Mouse (Mus musculus) bone marrow macrophage, adult 2 months (primary cell): ENCODE data around the gene Maml2. TPM values are rescaled to one million over a fixed set of nuclear protein-coding genes. Genes with fewer than 3 reads are reported as not detected.

ENCODE experiments used
- H3K27ac ChIP-seq: 2 replicates; pipeline ENCODE4 v1.5.1; 2012; ENCODE audit warnings: low read depth, low read length; ENCODE audit not compliant: insufficient read depth
- H3K4me1 ChIP-seq: 2 replicates; pipeline ENCODE4 v1.6.1; 2012; ENCODE audit warnings: low read length; ENCODE audit not compliant: control insufficient read depth, insufficient read depth
- H3K4me3 ChIP-seq: 2 replicates; pipeline ENCODE4 v1.5.1; 2012; ENCODE audit warnings: mild to moderate bottlenecking, low read length, moderate library complexity; ENCODE audit not compliant: insufficient read depth
- CTCF ChIP-seq: IDR thresholded peaks from 2 replicates; pipeline ENCODE4 v1.5.1; 2012; ENCODE audit warnings: low read depth, mild to moderate bottlenecking, low read length, moderate library complexity
- POLR2A ChIP-seq: IDR thresholded peaks from 2 replicates; pipeline ENCODE4 v1.6.1; 2012; ENCODE audit warnings: mild to moderate bottlenecking, low read depth, low read length, borderline replicate concordance
- polyA plus RNA-seq: library from polyadenylated mRNA; stranded (reverse); fragments of >200 nt; gene quantifications from 2 replicates; pipeline ENCODE4 v1.2.4, GENCODE M21; 2012; ENCODE audit not compliant: missing spikeins, insufficient read depth, insufficient read length

Gene Maml2
- polyA plus RNA-seq, 1 experiment: 9.3 TPM

DNA sequence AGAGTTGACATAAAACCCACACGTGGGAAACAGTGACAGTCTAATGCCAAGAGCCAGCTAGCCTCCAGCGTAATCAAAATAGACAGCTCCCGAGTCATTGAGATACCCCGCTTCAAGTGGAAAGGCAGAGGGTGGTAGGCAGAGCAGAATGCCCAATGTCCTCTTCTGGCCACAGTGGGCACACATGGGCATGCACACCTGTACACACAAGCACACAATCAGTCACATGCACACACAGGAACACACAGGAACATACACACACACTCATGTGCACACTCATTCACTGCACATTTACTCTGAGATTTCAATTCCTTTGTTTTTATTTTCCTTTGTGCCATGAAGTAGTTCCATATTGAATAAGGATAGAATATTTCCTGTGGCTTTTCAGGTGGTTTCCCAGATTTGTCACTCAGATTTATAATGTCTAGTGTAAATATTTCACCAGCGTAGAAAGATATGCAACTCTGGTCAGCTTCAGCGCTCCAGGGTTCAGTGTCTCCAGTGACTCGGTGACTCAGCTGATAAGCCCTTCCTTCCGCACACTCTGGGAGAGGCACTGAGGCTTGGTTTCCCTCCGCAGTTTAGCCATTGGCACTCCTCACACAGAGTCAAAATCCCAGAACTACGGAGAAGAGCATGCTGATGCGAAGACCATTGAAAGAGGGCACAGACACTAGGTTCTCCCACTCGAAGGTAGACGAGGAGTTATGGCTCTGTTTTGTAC lies 144.4 kb downstream of the Maml2 start:
- Histone ChIP-seq H3K4me3 (no peak overlapping the region), H3K4me1 (peaks cover 4% of the 10 kb centered on the region), H3K27ac (no peak overlapping the region)
- TF ChIP-seq CTCF (no peak), POLR2A (no peak)

DNA sequence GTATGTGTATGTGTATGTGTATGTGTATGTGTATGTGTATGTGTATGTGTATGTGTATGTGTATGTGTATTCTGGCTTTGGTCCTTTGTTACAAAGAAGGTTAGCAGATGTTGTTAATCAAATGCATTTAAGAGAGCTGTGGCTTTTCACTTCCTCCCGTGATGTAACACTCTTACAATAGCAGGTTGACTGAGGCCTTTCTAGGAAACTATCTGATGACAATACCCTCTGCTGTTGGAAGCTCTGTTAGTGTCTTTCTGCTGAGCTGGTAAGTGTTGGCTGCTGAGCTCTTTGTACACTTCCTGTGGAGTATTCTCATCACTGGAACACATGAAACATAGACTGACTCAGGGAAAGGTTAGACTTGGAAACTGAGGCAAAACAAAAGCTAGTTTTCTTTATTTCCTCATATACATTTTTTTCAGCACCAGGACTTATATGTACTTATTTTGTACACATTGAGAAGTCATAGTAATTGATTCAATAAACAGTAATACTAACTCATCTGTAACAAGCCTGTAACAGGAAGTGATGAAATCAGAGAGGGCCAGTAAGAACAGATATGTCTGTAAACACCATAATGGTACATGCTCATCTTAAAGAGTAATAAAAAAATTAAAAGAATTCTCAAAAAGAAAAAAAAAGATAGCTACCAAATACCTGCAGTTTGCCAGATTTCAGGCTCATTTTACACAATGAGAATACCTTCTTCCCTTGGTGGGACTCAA lies 145.9 kb downstream of the Maml2 start:
- no peak overlapping the region for H3K4me3 ChIP-seq
- H3K4me1 ChIP-seq: peaks cover 4% of the 10 kb centered on the region
- TF ChIP-seq CTCF: no peak
- TF ChIP-seq POLR2A: no peak

DNA sequence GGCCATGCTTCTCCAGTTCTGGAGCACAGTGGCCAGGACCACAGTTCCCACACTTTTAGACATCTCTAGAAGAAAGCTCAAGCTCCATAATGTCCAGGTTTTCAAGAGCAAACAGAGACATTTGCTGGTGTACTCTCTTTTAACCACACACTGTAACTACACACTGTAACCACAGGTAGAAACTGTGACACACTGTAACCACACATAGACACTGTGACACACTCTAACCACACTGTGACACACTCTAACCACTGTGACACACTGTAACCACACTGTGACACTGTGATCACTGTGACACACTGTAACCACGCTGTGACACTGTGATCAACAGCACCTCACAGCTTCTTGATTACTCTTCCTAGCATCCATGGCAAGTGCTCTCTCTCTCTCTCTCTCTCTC lies 148.5 kb downstream of the Maml2 start:
- H3K27ac ChIP-seq: no peak overlapping the region
- TF ChIP-seq POLR2A (no peak), CTCF (no peak)
- peaks cover 4% of the 10 kb centered on the region for H3K4me1 ChIP-seq
- no peak overlapping the region for H3K4me3 ChIP-seq

More for the DNA sequence above, 145.9 kb downstream of the Maml2 start:
- no peak overlapping the region for H3K27ac ChIP-seq

DNA sequence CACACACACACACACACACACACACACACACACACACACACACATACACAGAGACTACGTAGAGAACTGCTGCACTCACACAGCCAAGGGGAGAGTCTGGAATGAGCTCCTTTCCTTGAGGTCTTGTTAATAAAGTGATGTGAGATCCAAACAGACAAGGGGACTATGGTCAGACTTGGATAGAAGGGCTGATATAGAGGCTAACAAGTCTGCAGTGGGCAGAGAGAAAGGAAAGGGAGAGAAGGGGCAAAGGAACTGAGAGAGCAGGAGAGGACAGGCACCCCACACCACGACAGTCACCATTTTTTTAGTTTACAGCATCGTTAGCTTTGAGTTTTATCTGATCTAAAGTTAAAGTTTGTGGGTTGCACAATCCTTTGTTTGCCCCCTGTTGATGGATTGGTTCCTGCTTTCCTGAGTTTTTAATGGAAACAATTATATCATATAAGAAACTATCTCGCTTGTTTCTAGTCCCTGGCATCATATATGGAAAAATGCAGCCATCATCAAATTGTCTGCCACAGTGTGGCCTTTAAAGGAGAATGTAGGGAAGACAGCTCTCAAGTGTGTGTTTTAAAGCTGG lies 149.0 kb downstream of the Maml2 start, which contains the start of gene Gm17571:
Gm17571 (minus strand) TSS at position 51 of the 583 bp plus-strand sequence.
- Histone ChIP-seq H3K4me3 (no peak within 1 kb of the TSS), H3K4me1 (peaks cover 4% of the 10 kb centered on the region), H3K27ac (no peak within 1 kb of the TSS)
- no peak for TF ChIP-seq POLR2A
- TF ChIP-seq CTCF: no peak

DNA sequence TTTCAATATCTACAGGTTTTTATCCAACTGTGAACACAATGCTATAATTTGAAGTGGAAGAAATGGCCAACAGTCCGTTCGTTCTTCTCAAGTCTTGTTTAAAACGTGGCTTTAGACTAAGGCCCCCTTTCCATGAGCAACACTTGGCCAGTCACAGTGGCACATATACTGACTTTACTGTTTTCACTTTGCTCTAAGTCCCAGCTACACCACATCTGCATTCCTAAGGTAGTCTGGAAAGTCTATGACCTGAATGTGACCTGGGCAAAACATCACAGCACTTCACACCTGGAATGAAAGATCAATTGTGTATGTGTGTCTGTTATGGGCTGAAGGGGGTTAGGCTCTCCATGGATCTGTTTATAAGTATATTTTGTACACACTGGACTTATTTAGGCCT lies 151.0 kb downstream of the Maml2 start:
- no peak overlapping the region for H3K4me3 ChIP-seq
- no peak for TF ChIP-seq POLR2A
- TF ChIP-seq CTCF: no peak
- H3K27ac ChIP-seq: no peak overlapping the region
- H3K4me1 ChIP-seq: peaks cover 4% of the 10 kb centered on the region

DNA sequence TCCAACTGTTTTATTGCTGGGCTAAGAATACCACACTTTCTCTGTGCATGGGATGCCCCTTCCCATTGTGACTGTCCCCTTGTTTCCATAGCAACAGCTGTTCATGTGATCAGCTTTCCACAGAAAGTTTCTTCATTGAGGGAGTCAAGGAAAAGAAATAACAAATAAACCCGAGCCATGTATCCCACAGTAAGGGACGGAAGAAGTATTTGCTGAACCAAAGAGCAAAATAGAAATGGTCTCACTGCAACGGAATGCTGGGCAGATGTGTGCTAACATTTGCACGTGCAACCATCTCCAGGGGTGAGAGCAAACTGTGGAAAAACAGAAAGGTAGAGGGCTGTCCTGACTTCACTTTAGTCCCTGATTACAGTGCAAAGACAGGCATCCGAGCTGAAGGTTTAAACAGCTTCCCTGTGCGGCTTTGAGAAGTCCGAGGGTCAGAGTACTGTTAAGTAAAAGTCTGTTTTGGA lies 156.9 kb downstream of the Maml2 start:
- no peak overlapping the region for H3K27ac ChIP-seq
- H3K4me3 ChIP-seq: no peak overlapping the region
- TF ChIP-seq CTCF: no peak
- TF ChIP-seq POLR2A: no peak
- no peaks in the 10 kb centered on the region for H3K4me1 ChIP-seq

DNA sequence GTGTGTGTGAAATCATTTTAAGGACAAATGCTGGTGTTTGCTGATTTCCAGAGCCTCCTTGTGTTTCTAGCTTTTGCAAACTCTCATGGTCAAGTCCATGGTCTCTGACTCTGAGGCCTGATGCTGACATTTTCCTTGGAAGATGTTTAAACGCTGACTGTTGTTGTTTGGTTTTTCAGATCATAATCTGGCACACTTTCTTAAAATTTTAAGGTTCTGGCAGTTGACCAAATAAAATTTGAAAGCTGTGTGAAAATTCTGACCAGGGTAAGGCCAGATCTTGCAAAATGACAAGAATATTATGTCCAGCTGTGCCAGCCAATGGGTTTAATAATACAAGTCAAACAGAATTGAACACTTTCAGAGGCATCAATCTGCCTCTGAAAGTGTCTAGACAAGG lies 157.5 kb downstream of the Maml2 start:
- Histone ChIP-seq H3K4me1 (no peaks in the 10 kb centered on the region), H3K27ac (no peak overlapping the region), H3K4me3 (no peak overlapping the region)
- no peak for TF ChIP-seq CTCF
- no peak for TF ChIP-seq POLR2A

DNA sequence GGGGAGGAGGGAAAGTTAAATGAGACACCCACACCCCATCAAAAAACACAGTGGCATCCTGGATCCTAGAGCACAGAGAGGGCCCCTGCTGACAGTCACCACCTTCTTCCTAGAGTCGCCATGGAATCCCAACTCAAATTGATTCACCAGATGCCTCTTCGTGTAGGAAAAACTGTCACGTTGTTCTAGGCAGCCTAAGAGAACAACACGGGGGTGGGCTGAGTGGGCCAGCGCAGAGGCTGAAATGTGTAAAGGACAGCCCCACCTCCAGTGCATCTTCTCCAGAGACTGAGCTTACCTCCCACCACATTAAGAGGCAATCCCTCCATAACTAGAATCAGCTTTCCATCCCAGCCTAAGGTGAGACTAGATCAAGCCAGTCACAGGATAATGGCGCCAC lies 160.0 kb downstream of the Maml2 start:
- Histone ChIP-seq H3K27ac (no peak overlapping the region), H3K4me3 (no peak overlapping the region), H3K4me1 (no peaks in the 10 kb centered on the region)
- TF ChIP-seq CTCF (no peak), POLR2A (no peak)

DNA sequence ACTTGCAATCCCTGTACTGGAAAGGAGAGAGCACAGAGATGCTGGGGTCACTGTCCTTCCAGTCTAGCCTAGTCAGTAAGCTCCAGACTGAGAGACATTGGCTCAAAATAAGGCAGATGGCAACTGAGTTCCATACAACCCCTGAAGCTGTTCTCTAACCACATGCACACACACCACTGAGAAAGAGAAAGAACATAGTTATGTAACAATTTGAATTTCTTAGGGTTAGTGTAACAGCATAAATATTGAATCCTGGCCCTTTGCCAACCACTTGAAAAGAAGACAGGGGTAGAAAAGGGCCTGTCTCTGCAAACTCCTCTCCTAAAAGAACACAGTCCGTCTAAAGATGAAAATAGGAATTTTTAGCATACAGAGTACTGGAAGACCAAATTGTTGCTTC lies 161.6 kb downstream of the Maml2 start:
- Histone ChIP-seq H3K27ac (no peak overlapping the region), H3K4me3 (no peak overlapping the region), H3K4me1 (no peaks in the 10 kb centered on the region)
- TF ChIP-seq POLR2A: no peak
- no peak for TF ChIP-seq CTCF

DNA sequence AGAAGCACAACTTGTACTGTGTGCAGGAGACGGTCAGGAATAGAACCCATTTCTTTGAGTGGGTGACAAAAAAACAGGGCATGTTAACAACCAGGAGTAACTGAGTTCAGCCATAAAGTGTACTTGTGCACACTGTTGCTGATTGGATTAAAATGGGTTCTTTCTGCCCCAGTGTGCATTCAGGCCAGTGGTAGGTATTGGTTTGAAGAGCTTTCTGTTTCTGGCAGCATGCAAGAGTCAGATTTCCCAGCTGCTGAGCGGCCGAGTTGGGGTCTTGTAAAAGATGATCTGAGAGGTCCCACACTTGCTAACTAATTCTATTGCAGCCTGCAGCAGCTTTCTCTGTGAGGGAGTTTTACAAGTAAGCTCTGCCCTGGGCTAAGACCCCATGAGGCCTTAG lies 162.3 kb downstream of the Maml2 start:
- Histone ChIP-seq H3K4me1 (no peaks in the 10 kb centered on the region), H3K27ac (no peak overlapping the region), H3K4me3 (no peak overlapping the region)
- TF ChIP-seq CTCF (no peak), POLR2A (no peak)
